Mouse (Mus musculus) cerebellum, postnatal 36 days (tissue): Measurements from ENCODE around the gene Olfr1272.
"Not testable (repeated sequence)": the region's sequence is repeated elsewhere in the genome, so short reads cannot be mapped to it uniquely, and the experiment has no call there.

Experiments
- DNase-seq, 2 experiments: peaks; one replicate each; pipeline ENCODE4 v3.0.0; 2021 to 2022; ENCODE audit warnings: mixed read lengths in 2 of 2

The Olfr1272 gene

GRCm38 (mm10) chr2:90292741-90293140 is at the start of gene Olfr1272:
Gene Olfr1272, minus strand, starts transcription at chr2:90292841.
- DNase-seq = no peak

GRCm38 (mm10) chr2:90321900-90322299 is 29.3 kb upstream of the Olfr1272 start, which contains the start of gene Gm13769:
Gene Gm13769, plus strand, starts transcription at chr2:90322200.
- not testable (repeated sequence) for DNase-seq

- DNase-seq = no peak
Measured at GRCm38 (mm10) chr2:90270932-90271331, 21.7 kb downstream of the Olfr1272 start, which contains the start of gene Olfr1271. Gene Olfr1271, minus strand, starts transcription at chr2:90271032.

GRCm38 (mm10) chr2:90257492-90257891 is 35.1 kb downstream of the Olfr1272 start, which contains the start of gene Olfr142:
Gene Olfr142, minus strand, starts transcription at chr2:90257592.
- no peak for DNase-seq
